Mouse (Mus musculus): ENCODE data around the gene Thsd7a. TPM values are rescaled to one million over a fixed set of nuclear protein-coding genes. Genes with fewer than 3 reads are reported as not detected.
A peak's percentile ranks its signal among the peaks of the same experiment; 100 is the strongest.

The Thsd7a gene
- total RNA-seq, 2 experiments from 2014 or later, result 8.3 to 11.8 TPM

GRCm38 (mm10) chr6:12393574-12394380 lies 355.4 kb downstream of the Thsd7a start:
- DNase-seq, result peak; percentile 26 to 36

DNA sequence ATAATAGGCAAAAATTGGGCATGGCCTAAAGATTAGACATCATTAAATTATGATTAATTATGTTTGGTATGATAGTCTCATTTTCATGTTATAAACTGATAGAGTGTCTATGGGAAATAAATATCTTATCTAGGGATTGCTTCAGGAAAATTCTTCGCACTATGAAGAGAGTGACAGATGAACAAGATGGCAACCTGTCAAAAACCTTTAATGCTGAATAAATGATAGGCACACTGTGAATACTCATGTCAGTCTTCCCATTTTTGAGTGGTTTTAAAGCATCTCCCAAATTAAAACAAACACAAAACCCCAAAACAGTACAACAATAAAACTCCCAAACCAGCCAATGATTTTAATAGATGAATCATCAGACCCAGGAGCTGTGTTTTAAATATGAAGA lies 362.5 kb downstream of the Thsd7a start:
- no peak for DNase-seq

GRCm38 (mm10) chr6:12385591-12385990 lies 363.6 kb downstream of the Thsd7a start:
- no peak for DNase-seq

DNA sequence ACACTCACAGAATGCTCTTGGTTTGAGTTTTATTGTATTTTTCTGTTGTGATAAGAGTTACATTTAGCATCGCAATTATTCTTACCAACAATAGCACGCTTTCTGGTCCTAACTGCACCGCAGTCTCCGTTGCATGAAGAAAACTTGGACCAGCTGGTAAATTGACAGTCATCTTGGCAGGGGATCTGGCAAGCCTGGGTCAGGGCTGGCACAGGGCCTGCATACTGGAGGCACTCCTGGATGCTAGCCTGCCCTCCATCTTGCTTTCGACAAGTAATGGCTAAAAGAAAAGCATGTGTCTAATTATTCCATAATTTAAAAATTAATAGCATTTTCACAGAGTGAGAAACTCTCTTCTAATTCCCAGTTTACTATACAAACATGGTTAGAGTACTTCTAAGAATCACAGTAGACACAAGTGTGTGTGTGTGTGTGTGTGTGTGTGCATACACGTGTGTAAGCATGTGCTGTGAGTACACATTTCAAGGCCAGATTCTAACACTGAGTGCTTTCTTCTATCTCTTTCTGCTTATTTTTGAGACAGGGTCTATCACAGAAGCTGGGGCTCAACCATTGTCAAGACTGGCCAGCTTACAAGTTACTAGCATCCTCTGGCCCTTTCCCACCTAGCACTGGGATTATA lies 368.0 kb downstream of the Thsd7a start:
- DNase-seq, result peak; percentile 34 to 35

DNA sequence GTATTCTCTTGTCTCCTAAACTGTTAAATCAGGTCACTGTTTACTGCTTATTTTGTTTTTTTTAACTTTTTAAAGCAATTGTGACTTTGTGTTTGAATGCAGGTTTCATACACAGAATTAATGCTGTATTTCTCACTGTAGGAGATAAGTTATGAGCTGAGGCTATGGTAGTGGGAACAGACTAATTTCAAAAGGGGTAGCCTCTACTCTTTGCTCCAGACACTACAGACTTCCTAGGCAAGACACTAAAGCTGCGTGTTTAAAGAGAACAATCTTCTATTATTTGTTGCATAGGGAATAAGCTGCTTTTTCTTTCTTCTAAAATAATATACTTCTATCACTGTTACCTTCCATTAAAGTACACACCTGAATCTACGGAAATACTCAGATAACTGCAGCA lies 368.5 kb downstream of the Thsd7a start:
- no peak for DNase-seq

GRCm38 (mm10) chr6:12358737-12359136 lies 390.5 kb downstream of the Thsd7a start:
- DNase-seq, result no peak

GRCm38 (mm10) chr6:12353573-12353972 lies 395.6 kb downstream of the Thsd7a start:
- DNase-seq, result no peak

GRCm38 (mm10) chr6:12352165-12352719 lies 397.0 kb downstream of the Thsd7a start:
- no peak for DNase-seq

GRCm38 (mm10) chr6:12350753-12351152 lies 398.5 kb downstream of the Thsd7a start:
- DNase-seq, result peak in 1 of 2 experiments; percentile 19

GRCm38 (mm10) chr6:12349105-12349759 lies 400.0 kb downstream of the Thsd7a start:
- DNase-seq, result no peak

DNA sequence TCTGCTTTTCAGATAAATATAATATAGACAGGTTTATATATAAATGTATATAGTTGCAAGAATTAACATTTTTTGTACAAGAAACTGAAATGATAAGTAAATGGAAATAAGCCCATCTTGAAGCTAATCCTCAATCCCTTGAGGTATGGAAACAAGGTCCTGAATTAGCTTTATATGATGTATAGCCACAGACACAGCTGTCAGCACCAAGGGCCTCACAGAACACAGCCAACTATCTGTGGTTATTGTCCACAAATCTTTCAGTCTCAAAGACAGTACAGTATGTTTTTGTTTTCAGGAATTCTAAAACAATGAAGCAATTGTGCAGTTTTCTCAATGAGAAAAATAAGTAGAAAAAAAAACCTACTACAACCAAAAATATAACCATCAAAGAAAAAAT lies 400.5 kb downstream of the Thsd7a start:
- no peak for DNase-seq

GRCm38 (mm10) chr6:12336590-12337584 lies 412.3 kb downstream of the Thsd7a start:
- DNase-seq, result no peak

DNA sequence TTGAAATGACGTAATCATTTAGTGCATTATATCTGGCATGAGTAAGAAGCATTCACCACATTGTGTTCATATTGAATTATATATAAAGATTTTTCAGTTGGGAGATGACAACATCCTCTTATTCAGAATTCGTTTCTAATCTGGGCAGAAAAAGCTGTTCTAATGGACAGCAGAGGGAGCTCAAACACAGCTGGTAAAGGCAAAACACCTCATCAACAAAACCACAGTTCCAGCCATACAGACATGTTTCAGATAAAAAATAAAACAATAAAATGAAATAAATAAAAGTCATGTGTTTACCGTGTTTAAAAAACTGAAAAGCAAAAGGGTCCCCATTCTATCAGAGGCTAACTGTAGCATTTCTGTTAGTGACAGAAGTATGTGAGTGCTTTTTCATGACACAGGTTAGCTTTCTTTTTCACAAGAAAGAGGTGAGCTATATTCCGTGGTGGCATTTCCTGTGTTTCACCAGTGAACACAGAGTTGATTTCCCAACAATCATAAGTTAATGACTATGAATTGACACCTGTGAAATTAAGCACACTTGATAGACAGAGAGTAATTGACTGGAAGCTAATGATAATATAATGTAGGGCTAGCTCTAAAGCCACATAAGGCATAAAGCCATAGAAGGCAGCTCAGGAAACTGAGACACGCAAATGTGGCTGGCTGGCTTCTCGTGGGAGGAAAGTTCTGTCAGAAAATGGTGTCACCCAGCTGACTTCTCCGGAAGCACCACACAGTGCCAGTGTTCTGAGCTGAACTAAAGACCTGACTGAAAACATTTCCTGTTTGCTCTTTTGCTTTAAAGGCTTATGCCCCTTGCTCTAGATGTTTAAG lies 433.9 kb downstream of the Thsd7a start:
- DNase-seq, result peak in 1 of 2 experiments; percentile 2

DNA sequence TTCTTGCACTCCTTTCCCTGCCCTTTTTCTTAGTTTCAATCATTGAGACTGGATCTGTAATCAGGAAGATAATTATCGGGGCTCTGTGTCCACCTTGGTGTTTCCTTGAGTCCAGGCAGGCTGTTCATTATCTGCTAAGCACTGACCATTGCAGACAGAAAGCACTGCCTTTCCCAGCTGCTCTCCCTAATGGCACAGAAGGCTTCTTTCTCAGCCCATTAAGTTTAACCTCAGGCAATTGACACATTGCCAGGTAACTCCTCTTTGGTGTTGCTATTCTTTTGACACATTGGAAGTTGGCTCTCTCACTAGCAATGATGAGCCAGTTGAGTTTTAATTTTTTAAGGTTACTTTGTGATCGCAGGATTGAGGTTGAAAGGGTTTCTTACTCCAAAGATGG lies 441.7 kb downstream of the Thsd7a start:
- DNase-seq, result no peak

GRCm38 (mm10) chr6:12262641-12263400 lies 486.4 kb downstream of the Thsd7a start:
- DNase-seq, result peak; percentile 69 to 82
